Mouse (Mus musculus): Measurements from ENCODE around the gene Dmgdh. TPM values are rescaled to one million over a fixed set of nuclear protein-coding genes. Genes with fewer than 3 reads are reported as not detected.

The Dmgdh gene
- polyA plus RNA-seq, 1 experiment from 2014 or later = not detected

- WGBS = 81% methylated on average over 10 of the region's 10 CpGs
- Histone ChIP-seq H3K27ac (no peak overlapping the region), H3K27me3 (ENCODE audit: low read depth, poor library complexity, severe bottlenecking) (no peaks in the 10 kb centered on the region), H3K36me3 (peaks cover 2% of the 10 kb centered on the region; the same call in 1 of the 2 replicates), H3K9me3 (replicated peaks) (no peaks in the 10 kb centered on the region), H3K4me1 (peaks cover 9% of the 10 kb centered on the region), H3K4me3 (no peak overlapping the region)
- no peak for DNase-seq (ENCODE audit: low spot score)
Observed at GRCm38 (mm10) chr13:93793643-93794182, 119.5 kb downstream of the Dmgdh start.

- Histone ChIP-seq H3K36me3 (peaks cover 2% of the 10 kb centered on the region; the same call in 1 of the 2 replicates), H3K4me1 (peaks cover 7% of the 10 kb centered on the region)
Observed at GRCm38 (mm10) chr13:93797011-93797600, 122.9 kb downstream of the Dmgdh start.

More at GRCm38 (mm10) chr13:93797011-93797600, 122.9 kb downstream of the Dmgdh start:
- DNase-seq (ENCODE audit: low spot score) = no peak
- no peak overlapping the region for H3K4me3 ChIP-seq
- H3K27ac ChIP-seq = no peak overlapping the region
- H3K27me3 ChIP-seq (ENCODE audit: low read depth, poor library complexity, severe bottlenecking) = no peaks in the 10 kb centered on the region
- H3K9me3 ChIP-seq (replicated peaks) = no peaks in the 10 kb centered on the region
- WGBS = 84% methylated on average over 5 of the region's 5 CpGs

Small RNA genes lying within 50 kb of the gene (microRNA-seq; reads per million reads assigned to microRNA genes)
- not detected for gene Mir5624

Other genes with a start within 250 kb of the Dmgdh start
- 4.2 and 5.7 TPM in 2 replicates for gene Jmy, start 174.6 kb upstream of the Dmgdh start, polyA plus RNA-seq (2016; fragmentation: Nextera tagmentation; extraction: Ambion mirVana)
- gene Bhmt, start 36.5 kb upstream of the Dmgdh start, polyA plus RNA-seq (2016; fragmentation: Nextera tagmentation; extraction: Ambion mirVana) = not detected in 2 replicates
- not detected in 2 replicates for gene Bhmt2, start 131 bp upstream of the Dmgdh start, polyA plus RNA-seq (2016; fragmentation: Nextera tagmentation; extraction: Ambion mirVana)
- gene Arsb, start 97.2 kb downstream of the Dmgdh start, polyA plus RNA-seq (2016; fragmentation: Nextera tagmentation; extraction: Ambion mirVana) = 5.3 and 7.2 TPM in 2 replicates